Mouse (Mus musculus) limb, embryonic 15.5 days (tissue): ENCODE results near the gene Cntnap2. TPM values are rescaled to one million over a fixed set of nuclear protein-coding genes. Genes with fewer than 3 reads are reported as not detected.

ENCODE experiments used
- ATAC-seq: fragments of 200-750 bp; cut with Nextera tagmentation; 2 replicates; pipeline ENCODE4 v1.8.0; 2017; ENCODE audit warnings: low read depth, moderate TSS enrichment; ENCODE audit not compliant: insufficient number of reproducible peaks, low FRiP score, low TSS enrichment
- H3K27ac ChIP-seq: fragments of 300-500 bp; sonication (generic); 2 replicates; pipeline ENCODE4 v1.5.1; 2015; ENCODE audit warnings: moderate library complexity, mild to moderate bottlenecking, inconsistent platforms
- H3K27me3 ChIP-seq: fragments of 300-500 bp; sonication (generic); 2 replicates; pipeline ENCODE4 v1.6.1; 2015; ENCODE audit warnings: inconsistent platforms
- H3K36me3 ChIP-seq: fragments of 300-500 bp; sonication (generic); 2 replicates; pipeline ENCODE4 v1.6.1; 2015; ENCODE audit warnings: inconsistent platforms
- H3K4me1 ChIP-seq: fragments of 300-500 bp; sonication (generic); 2 replicates; pipeline ENCODE4 v1.6.1; 2015; ENCODE audit warnings: inconsistent platforms
- H3K4me2 ChIP-seq: fragments of 300-500 bp; sonication (generic); 2 replicates; pipeline ENCODE4 v1.6.1; 2015; ENCODE audit warnings: mild to moderate bottlenecking, inconsistent platforms
- H3K4me3 ChIP-seq: fragments of 300-500 bp; sonication (generic); 2 replicates; pipeline ENCODE4 v1.5.1; 2015; ENCODE audit warnings: mild to moderate bottlenecking, inconsistent platforms
- H3K9ac ChIP-seq: fragments of 300-500 bp; sonication (generic); 2 replicates; pipeline ENCODE4 v1.6.1; 2015; ENCODE audit warnings: inconsistent platforms
- H3K9me3 ChIP-seq: fragments of 300-500 bp; sonication (generic); 2 replicates; pipeline ENCODE4 v1.6.1; 2016; ENCODE audit warnings: inconsistent platforms
- WGBS: fragments of 180-500 bp; shearing (Covaris S2); methylation state at CpG from one replicate; pipeline ENCODE4 v1.1.7; 2015; 5-methylcytosine and 5-hydroxymethylcytosine counted together
- polyA plus RNA-seq: library from polyadenylated mRNA; unstranded; fragments of >200 nt; fragmentation: Nextera tagmentation; extraction: Ambion mirVana; gene quantifications from 2 replicates; pipeline ENCODE4 v1.2.1, GENCODE M21; 2015

Gene Cntnap2
- polyA plus RNA-seq, 1 experiment from 2014 or later = 1.9 TPM

GRCm38 (mm10) chr6:46802264-46803110 is 1743.3 kb downstream of the Cntnap2 start:
- H3K4me1 ChIP-seq = no peaks in the 10 kb centered on the region
- no peak overlapping the region for H3K9ac ChIP-seq
- no peaks in the 10 kb centered on the region for H3K9me3 ChIP-seq
- no peak overlapping the region for H3K27ac ChIP-seq
- no peaks in the 10 kb centered on the region for H3K27me3 ChIP-seq
- H3K36me3 ChIP-seq = no peaks in the 10 kb centered on the region
- H3K4me3 ChIP-seq = no peak overlapping the region
- no peak for ATAC-seq
- no peak overlapping the region for H3K4me2 ChIP-seq
- WGBS = 80% methylated on average over 4 of the region's 4 CpGs

DNA sequence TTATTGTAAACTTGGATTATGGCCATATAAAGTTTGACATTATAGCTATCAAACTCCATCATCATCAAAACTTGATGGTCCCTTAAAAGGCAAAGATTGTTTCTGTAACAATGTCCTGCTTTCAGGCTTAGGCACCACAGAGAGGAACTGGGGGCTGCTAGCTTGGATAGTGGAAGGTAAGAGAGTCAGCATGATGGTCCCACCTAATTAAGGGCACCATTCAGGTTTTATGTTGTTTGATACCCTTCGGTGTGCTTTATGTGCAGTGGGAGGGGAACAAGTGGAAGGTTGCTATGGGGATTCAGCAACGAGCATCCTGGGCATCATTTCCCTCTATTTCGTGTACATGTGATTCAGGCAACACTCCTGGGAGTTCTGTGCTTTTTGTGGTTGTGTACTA is 1797.5 kb downstream of the Cntnap2 start:
- Histone ChIP-seq H3K27ac (no peak overlapping the region), H3K4me3 (no peak overlapping the region), H3K27me3 (no peaks in the 10 kb centered on the region), H3K4me1 (no peaks in the 10 kb centered on the region), H3K36me3 (no peaks in the 10 kb centered on the region), H3K4me2 (no peak overlapping the region), H3K9ac (no peak overlapping the region), H3K9me3 (no peaks in the 10 kb centered on the region)
- 38% methylated on average over 3 of the region's 3 CpGs for WGBS
- no peak for ATAC-seq

DNA sequence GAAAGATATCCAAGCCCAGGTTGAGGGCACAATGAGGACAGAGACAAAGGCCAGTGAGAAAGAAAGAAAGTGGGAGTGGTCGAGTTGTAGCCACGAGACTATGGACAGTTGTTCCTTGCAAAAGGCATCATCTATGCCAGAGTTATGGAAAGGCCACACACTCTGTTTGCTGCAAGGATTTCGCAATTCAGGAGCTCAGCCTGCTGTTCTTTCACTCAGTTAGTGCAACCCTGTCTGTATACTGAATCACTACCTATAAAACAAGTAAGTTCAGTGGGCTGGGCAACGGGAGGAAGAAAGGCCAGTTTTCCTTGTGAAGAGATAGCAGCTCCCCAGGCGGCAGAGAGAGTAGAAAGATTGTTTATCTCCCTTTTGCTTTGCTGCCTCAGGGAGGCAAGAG is 1801.9 kb downstream of the Cntnap2 start:
- Histone ChIP-seq H3K4me2 (no peak overlapping the region), H3K27ac (no peak overlapping the region), H3K4me3 (no peak overlapping the region), H3K36me3 (no peaks in the 10 kb centered on the region), H3K27me3 (no peaks in the 10 kb centered on the region), H3K9me3 (no peaks in the 10 kb centered on the region), H3K4me1 (no peaks in the 10 kb centered on the region), H3K9ac (no peak overlapping the region)
- 28% methylated on average over 5 of the region's 5 CpGs for WGBS
- no peak for ATAC-seq

DNA sequence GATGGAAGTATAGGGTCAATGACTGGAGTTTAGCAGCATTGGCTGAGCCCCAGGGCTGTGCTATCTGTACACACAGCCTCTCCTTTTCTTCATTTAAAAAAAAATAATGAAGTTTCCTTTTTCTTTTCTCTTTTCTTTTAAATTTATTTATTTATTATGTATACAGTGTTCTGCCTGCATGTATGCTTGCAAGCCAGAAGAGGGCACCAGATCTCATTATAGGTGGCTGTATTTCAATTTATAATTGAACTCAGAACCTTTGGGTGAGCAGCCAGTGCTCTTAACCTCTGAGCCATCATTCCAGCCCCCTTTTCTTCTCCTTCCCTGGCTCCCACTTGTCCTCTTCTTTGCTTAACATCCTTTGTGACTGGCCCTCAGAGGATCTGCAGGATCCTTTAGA is 1807.2 kb downstream of the Cntnap2 start:
- H3K4me2 ChIP-seq = no peak overlapping the region
- no peak for ATAC-seq
- H3K36me3 ChIP-seq = no peaks in the 10 kb centered on the region

GRCm38 (mm10) chr6:46886230-46886629 is 1827.1 kb downstream of the Cntnap2 start:
- ATAC-seq = no peak
- Histone ChIP-seq H3K36me3 (no peaks in the 10 kb centered on the region), H3K4me1 (no peaks in the 10 kb centered on the region), H3K4me2 (no peak overlapping the region), H3K27me3 (no peaks in the 10 kb centered on the region), H3K27ac (no peak overlapping the region), H3K4me3 (no peak overlapping the region), H3K9me3 (no peaks in the 10 kb centered on the region), H3K9ac (no peak overlapping the region)
- WGBS = 65% methylated on average over 2 of the region's 2 CpGs

More for the DNA sequence above, 1807.2 kb downstream of the Cntnap2 start:
- H3K27me3 ChIP-seq = no peaks in the 10 kb centered on the region
- no peak overlapping the region for H3K4me3 ChIP-seq
- H3K9me3 ChIP-seq = no peaks in the 10 kb centered on the region
- H3K9ac ChIP-seq = no peak overlapping the region
- no peak overlapping the region for H3K27ac ChIP-seq
- H3K4me1 ChIP-seq = no peaks in the 10 kb centered on the region

DNA sequence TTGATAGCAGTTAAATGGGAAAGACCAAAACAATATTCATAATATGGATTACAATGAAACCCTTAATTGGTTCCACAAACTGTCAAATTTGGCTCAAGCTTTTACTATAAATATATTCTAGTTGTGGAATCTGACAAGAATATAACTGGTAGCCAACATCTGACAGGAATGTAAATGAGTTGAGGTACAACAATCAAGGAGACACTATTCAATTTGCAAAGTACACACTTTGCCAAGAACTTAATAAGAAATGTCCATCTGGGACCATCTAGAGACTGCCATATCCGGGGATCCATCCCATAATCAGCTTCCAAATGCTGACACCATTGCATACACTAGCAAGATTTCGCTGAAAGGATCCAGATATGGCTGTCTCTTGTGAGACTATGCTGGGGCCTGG is 1850.0 kb downstream of the Cntnap2 start:
- Histone ChIP-seq H3K4me3 (no peak overlapping the region), H3K27ac (no peak overlapping the region), H3K9ac (no peak overlapping the region), H3K27me3 (no peaks in the 10 kb centered on the region), H3K4me1 (no peaks in the 10 kb centered on the region), H3K36me3 (no peaks in the 10 kb centered on the region), H3K9me3 (no peaks in the 10 kb centered on the region), H3K4me2 (no peak overlapping the region)
- WGBS = 68% methylated on average over 2 of the region's 2 CpGs
- no peak for ATAC-seq

DNA sequence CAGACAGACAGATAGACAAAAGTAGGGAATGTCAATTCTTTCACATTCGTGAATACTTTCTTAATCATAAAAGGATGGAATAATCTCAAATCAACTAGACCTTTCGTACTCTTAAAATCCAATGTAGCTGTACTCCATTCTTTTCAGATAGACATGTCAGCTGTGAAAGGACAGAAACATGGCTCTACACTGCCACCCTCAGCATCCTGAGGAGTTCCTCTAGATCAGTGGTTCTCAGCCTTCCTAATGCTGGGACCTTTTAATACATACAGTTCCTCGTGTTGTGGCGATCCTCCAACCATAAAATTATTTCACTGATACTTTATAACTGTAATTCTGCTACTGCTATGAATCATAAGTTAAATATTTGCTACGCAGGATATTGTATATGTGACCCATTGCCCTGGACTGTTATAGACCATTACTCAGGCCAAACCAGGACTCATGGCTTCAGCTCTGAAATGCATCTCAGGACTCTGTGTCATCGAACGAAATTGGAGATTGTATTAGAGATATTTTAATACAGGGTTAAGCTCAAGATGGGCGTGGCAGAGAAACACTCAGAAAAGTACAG is 1859.6 kb downstream of the Cntnap2 start:
- Histone ChIP-seq H3K9ac (no peak overlapping the region), H3K4me2 (no peak overlapping the region), H3K4me1 (no peaks in the 10 kb centered on the region), H3K27ac (no peak overlapping the region), H3K9me3 (no peaks in the 10 kb centered on the region), H3K4me3 (no peak overlapping the region), H3K27me3 (no peaks in the 10 kb centered on the region), H3K36me3 (no peaks in the 10 kb centered on the region)
- ATAC-seq = no peak
- 70% methylated on average over 8 of the region's 8 CpGs for WGBS

DNA sequence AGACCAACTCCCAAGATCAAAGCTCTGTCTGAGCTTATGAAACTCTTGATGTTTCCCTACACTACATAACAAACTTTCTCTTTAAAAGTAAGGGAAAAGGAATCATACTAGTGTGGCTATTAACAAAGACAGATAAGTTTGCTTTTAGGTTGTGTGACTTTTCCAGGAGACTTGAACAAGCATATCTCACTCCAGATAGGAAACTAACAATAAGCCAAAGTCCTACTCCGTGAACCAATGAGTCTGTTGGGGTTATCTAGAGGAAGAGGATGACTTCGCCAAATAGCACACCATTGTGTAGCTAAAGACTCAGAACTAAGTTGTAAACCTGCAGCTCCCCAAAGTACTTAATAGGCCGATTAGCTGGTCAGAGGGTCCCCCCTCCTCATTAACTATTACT is 1860.8 kb downstream of the Cntnap2 start:
- Histone ChIP-seq H3K4me2 (no peak overlapping the region), H3K27ac (no peak overlapping the region), H3K36me3 (no peaks in the 10 kb centered on the region), H3K9ac (no peak overlapping the region), H3K4me3 (no peak overlapping the region), H3K27me3 (no peaks in the 10 kb centered on the region), H3K4me1 (no peaks in the 10 kb centered on the region), H3K9me3 (no peaks in the 10 kb centered on the region)
- WGBS = 80% methylated on average over 3 of the region's 3 CpGs
- ATAC-seq = no peak

- no peak overlapping the region for H3K9ac ChIP-seq
- H3K27me3 ChIP-seq = no peaks in the 10 kb centered on the region
- H3K27ac ChIP-seq = no peak overlapping the region
- no peaks in the 10 kb centered on the region for H3K4me1 ChIP-seq
- H3K36me3 ChIP-seq = no peaks in the 10 kb centered on the region
- WGBS = 32% methylated on average over 7 of the region's 7 CpGs
- no peak overlapping the region for H3K4me2 ChIP-seq
- no peak overlapping the region for H3K4me3 ChIP-seq
- no peak for ATAC-seq
- no peaks in the 10 kb centered on the region for H3K9me3 ChIP-seq
These were observed 1865.6 kb downstream of the Cntnap2 start for GRCm38 (mm10) chr6:46924709-46925108.

GRCm38 (mm10) chr6:46945703-46946102 is 1886.5 kb downstream of the Cntnap2 start:
- Histone ChIP-seq H3K27ac (no peak overlapping the region), H3K27me3 (no peaks in the 10 kb centered on the region), H3K9me3 (no peaks in the 10 kb centered on the region), H3K36me3 (no peaks in the 10 kb centered on the region), H3K4me1 (no peaks in the 10 kb centered on the region), H3K4me3 (no peak overlapping the region), H3K4me2 (no peak overlapping the region), H3K9ac (no peak overlapping the region)
- no peak for ATAC-seq
- 58% methylated on average over 4 of the region's 4 CpGs for WGBS

DNA sequence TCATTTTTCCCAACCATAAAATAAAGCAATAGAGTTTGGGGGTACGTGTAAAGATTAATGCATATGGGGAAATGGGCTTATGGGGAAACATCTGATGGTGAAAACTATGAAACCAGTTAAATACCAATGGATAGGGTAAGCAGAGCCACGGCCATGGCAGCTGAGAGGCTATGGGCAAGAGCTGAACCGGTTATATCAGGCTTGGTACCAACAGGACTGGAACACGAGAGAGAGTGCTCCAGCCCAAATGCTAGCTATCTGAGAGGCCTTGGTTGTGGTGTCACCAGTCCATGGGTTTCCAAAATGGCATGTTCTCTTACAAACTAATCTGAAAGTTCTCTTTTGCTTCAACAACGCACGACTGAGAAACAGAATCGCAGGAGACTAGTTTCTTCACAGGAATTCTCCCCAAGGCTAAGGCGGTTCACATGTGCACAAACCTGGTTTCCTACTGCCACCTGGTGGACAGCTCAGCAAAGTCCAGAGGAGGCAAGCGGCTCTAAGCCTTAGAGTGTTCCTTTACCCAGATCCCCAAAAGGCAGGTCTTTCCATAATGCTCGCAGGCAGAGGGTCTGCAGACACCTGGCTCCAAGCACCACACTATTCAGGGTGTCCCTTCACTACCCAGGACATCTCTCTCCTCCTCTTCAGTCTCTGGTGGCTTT is 1902.0 kb downstream of the Cntnap2 start:
- Histone ChIP-seq H3K4me2 (no peak overlapping the region), H3K27ac (no peak overlapping the region), H3K4me3 (no peak overlapping the region), H3K9me3 (no peaks in the 10 kb centered on the region), H3K4me1 (no peaks in the 10 kb centered on the region), H3K9ac (no peak overlapping the region), H3K27me3 (no peaks in the 10 kb centered on the region), H3K36me3 (no peaks in the 10 kb centered on the region)
- WGBS = 32% methylated on average over 10 of the region's 10 CpGs
- 0 out of 2 replicates have a peak, but pooled peaks have one; percentile 55 for ATAC-seq

DNA sequence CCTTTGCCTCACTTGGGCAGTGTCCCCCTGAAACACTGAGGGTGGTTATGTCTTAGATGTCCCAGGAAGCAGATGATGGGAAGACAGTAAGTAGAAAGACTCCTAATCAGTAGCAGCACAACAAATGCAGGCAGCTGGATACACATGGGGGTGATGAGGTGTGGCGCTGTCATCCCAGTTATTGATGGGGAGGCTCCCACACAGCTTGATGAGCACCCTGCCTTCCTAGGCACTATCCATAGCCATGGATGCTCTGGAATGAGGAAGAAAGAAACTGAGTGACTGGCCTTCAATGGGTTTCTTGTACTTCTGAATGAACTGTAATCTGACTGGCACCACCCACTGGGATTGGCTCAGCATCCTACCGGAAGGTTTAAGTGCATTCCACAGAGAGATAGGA is 1904.1 kb downstream of the Cntnap2 start:
- Histone ChIP-seq H3K27ac (no peak overlapping the region), H3K4me2 (no peak overlapping the region), H3K4me3 (no peak overlapping the region), H3K9me3 (no peaks in the 10 kb centered on the region), H3K4me1 (no peaks in the 10 kb centered on the region), H3K27me3 (no peaks in the 10 kb centered on the region), H3K36me3 (no peaks in the 10 kb centered on the region), H3K9ac (no peak overlapping the region)
- WGBS = 83% methylated on average over 2 of the region's 2 CpGs
- ATAC-seq = no peak
